Mouse (Mus musculus) heart, embryonic 14.5 days (tissue): ENCODE data around the gene Olfr279. TPM values are rescaled to one million over a fixed set of nuclear protein-coding genes. Genes with fewer than 3 reads are reported as not detected.
"Not testable (repeated sequence)": the region's sequence is repeated elsewhere in the genome, so short reads cannot be mapped to it uniquely, and the experiment has no call there.

ENCODE experiments used
- ATAC-seq: fragments of 200-750 bp; cut with Nextera tagmentation; 2 replicates; pipeline ENCODE4 v1.8.0; 2017; ENCODE audit warnings: low read depth, moderate TSS enrichment; ENCODE audit not compliant: insufficient number of reproducible peaks, insufficient read depth, low FRiP score
- H3K27ac ChIP-seq, 2 experiments: fragments of 200-500 bp in 1 of 2; fragments of 300-500 bp in 1 of 2; sonication (generic) in 1 of 2; replicated peaks in 1 of 2; 2 replicates each; pipeline ENCODE4 v1.5.1; 2012 to 2014; ENCODE audit warnings: low read depth in 2 of 2, low read length in 2 of 2, control low read depth in 1 of 2, mild to moderate bottlenecking in 1 of 2, mixed read lengths in 1 of 2; ENCODE audit not compliant: control insufficient read depth in 1 of 2, insufficient read depth in 1 of 2
- H3K27me3 ChIP-seq: fragments of 300-500 bp; sonication (generic); 2 replicates; pipeline ENCODE4 v1.6.1; 2014; ENCODE audit warnings: mild to moderate bottlenecking, low read length, control low read depth; ENCODE audit not compliant: control insufficient read depth, insufficient read depth
- H3K36me3 ChIP-seq: fragments of 300-500 bp; sonication (generic); 2 replicates; pipeline ENCODE4 v1.6.1; 2014; ENCODE audit warnings: mild to moderate bottlenecking, control low read depth, low read length, mixed read lengths; ENCODE audit not compliant: control insufficient read depth, insufficient read depth
- H3K4me1 ChIP-seq, 2 experiments: fragments of 200-500 bp in 1 of 2; fragments of 300-500 bp in 1 of 2; sonication (generic) in 1 of 2; 2 replicates each; pipeline ENCODE4 v1.6.1; 2012 to 2014; ENCODE audit warnings: low read length in 2 of 2, control low read depth in 1 of 2, mixed read lengths in 1 of 2; ENCODE audit not compliant: control insufficient read depth in 2 of 2, insufficient read depth in 2 of 2
- H3K4me2 ChIP-seq: fragments of 300-500 bp; sonication (generic); 2 replicates; pipeline ENCODE4 v1.6.1; 2014; ENCODE audit warnings: mild to moderate bottlenecking, low read length
- H3K4me3 ChIP-seq, 2 experiments: fragments of 200-500 bp in 1 of 2; fragments of 300-500 bp in 1 of 2; sonication (generic) in 1 of 2; 2 replicates each; pipeline ENCODE4 v1.5.1; 2012 to 2014; ENCODE audit warnings: low read length in 2 of 2, mild to moderate bottlenecking in 2 of 2, control low read depth in 1 of 2, low read depth in 1 of 2, moderate library complexity in 1 of 2; ENCODE audit not compliant: control insufficient read depth in 1 of 2, insufficient read depth in 1 of 2
- H3K9ac ChIP-seq: fragments of 300-500 bp; sonication (generic); 2 replicates; pipeline ENCODE4 v1.6.1; 2014; ENCODE audit warnings: mild to moderate bottlenecking, low read length
- H3K9me3 ChIP-seq: fragments of 300-500 bp; sonication (generic); 2 replicates; pipeline ENCODE4 v1.6.1; 2016; ENCODE audit warnings: low read length, control low read depth; ENCODE audit not compliant: control insufficient read depth
- WGBS: fragments of 180-500 bp; shearing (Covaris S2); extraction: QIAGEN DNeasy Blood & Tissue Kit; methylation state at CpG from one replicate; pipeline ENCODE4 v1.1.7; 2014; 5-methylcytosine and 5-hydroxymethylcytosine counted together
- polyA plus RNA-seq: library from polyadenylated mRNA; unstranded; fragments of >200 nt; fragmentation: Nextera tagmentation; extraction: Ambion mirVana; gene quantifications from 2 replicates; pipeline ENCODE4 v1.2.1, GENCODE M21; 2014

Gene Olfr279
- polyA plus RNA-seq, 1 experiment from 2014 or later, result not detected

DNA sequence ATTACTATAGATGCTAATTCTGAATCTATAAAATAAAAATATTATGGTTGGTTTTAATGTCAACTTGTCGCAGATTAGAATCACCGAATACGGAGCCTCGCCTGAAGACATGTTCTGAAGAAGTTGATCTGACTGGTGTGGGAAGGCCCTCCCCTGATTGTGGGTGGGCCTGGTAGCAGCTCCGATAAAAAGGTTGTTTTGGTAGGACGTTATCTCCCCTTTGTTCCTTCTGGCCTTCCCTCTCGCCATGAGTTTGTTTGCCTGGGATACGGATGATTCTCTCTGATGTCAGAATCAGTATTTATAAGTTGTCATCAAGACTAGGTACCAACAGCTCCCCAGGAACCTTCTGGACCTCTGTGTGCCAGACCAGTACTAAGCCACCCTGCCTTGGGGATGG, 20.0 kb downstream of the Olfr279 start:
- H3K27me3 ChIP-seq, result no peaks in the 10 kb centered on the region
- no peak overlapping the region for H3K27ac ChIP-seq
- ATAC-seq, result no peak
- H3K36me3 ChIP-seq, result no peaks in the 10 kb centered on the region
- WGBS, result 35% methylated on average over 8 of the region's 8 CpGs
- no peaks in the 10 kb centered on the region for H3K9me3 ChIP-seq
- no peak overlapping the region for H3K4me3 ChIP-seq
- H3K9ac ChIP-seq, result no peak overlapping the region
- H3K4me2 ChIP-seq, result no peak overlapping the region
- H3K4me1 ChIP-seq, result peaks cover 12 to 15% of the 10 kb centered on the region in 2 experiments

DNA sequence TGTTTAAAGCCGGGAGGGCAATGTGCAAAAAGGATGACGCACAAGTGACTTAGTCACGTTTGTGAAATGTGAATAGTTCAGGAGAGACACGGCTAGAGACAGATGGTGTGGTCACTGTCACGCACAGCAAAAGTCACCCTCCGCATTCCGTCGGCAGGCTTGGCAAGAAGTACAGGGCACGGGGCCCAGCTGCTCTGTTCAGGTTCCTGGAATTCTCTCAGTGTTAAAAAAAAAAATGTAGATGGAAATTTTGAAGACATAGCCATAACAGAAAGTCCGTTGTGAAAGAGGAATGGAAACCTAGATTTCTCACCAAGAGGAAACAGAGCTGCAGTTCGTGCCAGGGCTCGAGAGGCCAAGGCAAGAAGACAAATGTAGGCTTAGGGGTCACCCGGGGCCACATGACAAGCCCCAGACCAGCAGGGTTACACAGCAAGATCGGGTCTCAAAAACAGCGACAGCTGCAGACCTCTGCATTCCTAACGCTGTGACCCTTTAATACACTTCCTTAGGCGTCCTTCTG, 20.7 kb downstream of the Olfr279 start:
- Histone ChIP-seq H3K9me3 (no peaks in the 10 kb centered on the region), H3K36me3 (peaks cover 2% of the 10 kb centered on the region), H3K4me3 (no peak overlapping the region), H3K27ac (0 out of 4 replicates have a peak overlapping the region, but pooled peaks of 1 of the 2 experiments have one; percentile 6), H3K9ac (no peak overlapping the region), H3K4me2 (peak overlapping the region; percentile 24), H3K27me3 (no peaks in the 10 kb centered on the region), H3K4me1 (peaks cover 12 to 15% of the 10 kb centered on the region in 2 experiments)
- 24% methylated on average over 17 of the region's 17 CpGs for WGBS
- no peak for ATAC-seq

DNA sequence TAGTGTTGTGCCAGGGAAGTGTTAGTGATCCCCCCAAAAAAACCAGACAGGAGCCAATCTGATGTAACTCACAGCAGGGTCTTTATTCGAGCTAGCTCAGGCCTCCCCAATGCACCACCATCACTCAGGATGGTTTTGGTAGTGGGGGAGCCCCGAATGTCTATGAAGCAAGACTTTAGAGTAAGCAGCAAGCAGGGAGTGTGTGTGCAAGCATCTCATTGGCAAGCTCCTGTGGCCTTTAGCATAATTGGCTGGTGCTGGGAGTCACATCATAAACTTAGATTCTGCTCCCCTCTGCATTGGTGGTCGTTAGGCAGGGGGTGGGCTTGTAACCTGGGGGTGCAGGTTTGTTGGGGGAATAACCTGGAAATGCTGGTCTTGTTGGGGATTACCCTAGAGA, 21.5 kb downstream of the Olfr279 start:
- H3K9ac ChIP-seq, H3K4me3 ChIP-seq, ATAC-seq, H3K27me3 ChIP-seq, H3K27ac ChIP-seq, H3K4me2 ChIP-seq, H3K9me3 ChIP-seq: not testable (repeated sequence)
- 65% methylated on average over 3 of the region's 3 CpGs for WGBS
- peaks cover 12 to 15% of the 10 kb centered on the region in 2 experiments for H3K4me1 ChIP-seq
- peaks cover 10% of the 10 kb centered on the region for H3K36me3 ChIP-seq

DNA sequence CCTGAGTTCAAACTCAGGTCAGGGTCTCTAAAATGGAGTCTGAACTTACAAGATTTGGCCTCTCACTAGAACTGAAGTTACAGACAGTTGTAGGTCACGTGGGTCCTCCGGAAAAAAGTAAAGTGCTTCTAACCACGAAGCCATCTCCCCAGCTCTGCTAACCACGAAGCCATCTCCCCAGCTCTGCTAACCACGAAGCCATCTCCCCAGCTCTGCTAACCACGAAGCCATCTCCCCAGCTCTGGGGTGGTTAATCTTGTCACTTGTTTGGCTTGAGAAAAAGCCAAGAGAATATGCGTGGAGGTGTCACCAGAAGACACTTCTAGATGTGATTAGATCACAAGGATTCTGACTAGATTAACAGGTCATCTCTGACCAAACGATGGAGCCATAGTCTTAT, 21.9 kb downstream of the Olfr279 start:
- Histone ChIP-seq H3K4me1 (peaks cover 12 to 15% of the 10 kb centered on the region in 2 experiments), H3K4me3 (no peak overlapping the region), H3K9me3 (no peaks in the 10 kb centered on the region), H3K4me2 (no peak overlapping the region), H3K27me3 (no peaks in the 10 kb centered on the region), H3K36me3 (peaks cover 11% of the 10 kb centered on the region), H3K27ac (no peak overlapping the region), H3K9ac (no peak overlapping the region)
- no peak for ATAC-seq
- whole genome bisulfite sequencing, result 74% methylated on average over 8 of the region's 8 CpGs

DNA sequence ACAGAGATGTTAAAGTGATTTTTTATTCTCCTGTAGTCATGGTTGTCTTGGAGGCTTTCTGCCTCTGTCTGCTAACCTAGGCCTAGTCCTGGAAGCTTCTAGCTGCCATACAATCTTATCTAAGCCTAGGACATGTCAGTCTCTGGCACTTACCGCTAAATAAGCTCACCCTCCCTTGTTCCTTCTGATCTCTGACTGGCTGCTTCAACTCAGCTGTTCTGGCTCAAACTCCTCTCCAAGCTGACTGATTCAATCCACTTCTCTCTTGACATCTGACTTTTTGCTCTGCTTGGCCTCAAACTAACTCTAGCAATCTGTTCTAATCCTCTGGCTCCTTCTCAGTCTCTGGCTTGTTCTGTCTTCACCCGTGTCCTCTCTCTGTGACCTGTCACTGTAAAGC, 22.6 kb downstream of the Olfr279 start:
- H3K27ac ChIP-seq, ATAC-seq, H3K9me3 ChIP-seq, H3K9ac ChIP-seq, H3K27me3 ChIP-seq, H3K4me2 ChIP-seq, H3K4me3 ChIP-seq: not testable (repeated sequence)
- WGBS, result 48% methylated on average over 2 of the region's 2 CpGs
- H3K36me3 ChIP-seq, result peaks cover 17% of the 10 kb centered on the region
- H3K4me1 ChIP-seq, result peaks cover 12 to 15% of the 10 kb centered on the region in 2 experiments

DNA sequence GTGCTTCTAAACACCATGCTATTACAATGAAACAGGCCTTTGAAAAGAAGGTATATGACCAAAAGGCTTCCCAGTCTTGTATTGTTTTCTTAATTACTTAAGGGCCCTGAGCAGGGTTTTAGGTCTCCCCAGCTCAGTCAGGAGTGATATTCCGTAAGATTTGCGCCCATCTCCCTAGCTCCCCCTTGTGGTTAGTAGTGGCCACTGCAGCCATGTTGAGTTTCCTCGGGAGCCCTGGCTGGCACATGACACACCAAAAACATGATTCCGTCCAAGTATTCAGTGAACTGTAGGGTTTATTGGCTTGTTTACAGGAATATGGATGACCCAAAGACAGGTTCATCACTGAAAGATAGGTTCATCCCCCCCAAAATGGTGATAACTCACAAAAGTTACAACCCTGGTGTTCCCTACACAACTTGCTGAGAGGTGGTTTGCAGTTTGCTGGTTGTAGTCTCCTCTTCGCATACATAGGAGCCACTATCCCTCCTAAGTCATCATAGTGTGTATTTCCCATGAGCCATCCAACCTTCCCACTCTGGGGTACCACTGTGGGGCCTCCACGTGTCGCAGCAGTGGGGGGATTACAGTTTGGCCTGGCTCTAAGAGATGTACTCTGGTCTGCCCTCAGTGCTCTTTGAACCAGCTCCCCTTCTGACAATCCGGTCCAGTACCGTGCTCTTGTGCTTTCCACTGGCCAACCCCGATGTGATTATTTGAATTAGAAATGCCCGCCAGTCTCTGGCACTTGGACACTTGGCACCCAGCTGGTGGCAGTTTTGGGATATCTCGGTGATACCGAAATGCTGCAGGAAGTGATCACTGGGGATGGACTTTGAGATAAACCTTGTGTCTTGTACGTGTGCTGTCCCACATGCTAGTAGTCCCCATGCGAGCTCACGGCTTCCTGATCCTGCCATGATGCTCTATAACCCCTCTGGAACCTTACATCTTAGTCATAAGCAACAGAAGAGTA, 25.5 kb downstream of the Olfr279 start:
- ATAC-seq, result no peak
- Histone ChIP-seq H3K27ac (no peak overlapping the region), H3K9ac (no peak overlapping the region), H3K4me2 (no peak overlapping the region), H3K9me3 (no peaks in the 10 kb centered on the region), H3K4me1 (peaks cover 4 to 5% of the 10 kb centered on the region in 2 experiments), H3K4me3 (no peak overlapping the region), H3K36me3 (peaks cover 46% of the 10 kb centered on the region), H3K27me3 (no peaks in the 10 kb centered on the region)
- WGBS, result 68% methylated on average over 16 of the region's 16 CpGs

DNA sequence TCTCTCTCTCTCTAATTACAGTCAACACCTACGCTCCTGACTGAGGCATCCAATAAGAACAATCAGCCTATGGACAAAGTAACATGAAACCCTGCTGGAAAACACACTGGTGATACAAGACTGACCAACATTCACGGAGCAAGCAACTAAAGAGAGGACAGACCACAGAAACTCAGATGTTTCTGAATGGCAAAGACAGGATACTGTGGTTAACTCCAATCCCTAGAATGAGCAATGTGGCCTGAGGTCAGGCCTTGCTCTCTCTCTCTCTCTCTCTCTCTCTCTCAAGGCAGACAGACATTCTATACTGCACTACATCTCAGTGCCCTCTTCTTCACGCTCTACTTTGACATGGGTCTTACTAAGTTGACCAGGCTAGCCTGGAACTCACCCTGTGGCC, 29.0 kb downstream of the Olfr279 start:
- WGBS, result 87% methylated on average over 3 of the region's 3 CpGs
- Histone ChIP-seq H3K9me3 (no peaks in the 10 kb centered on the region), H3K27ac (no peak overlapping the region), H3K27me3 (no peaks in the 10 kb centered on the region), H3K4me3 (no peak overlapping the region), H3K4me2 (no peak overlapping the region), H3K36me3 (peaks cover 81% of the 10 kb centered on the region), H3K9ac (no peak overlapping the region), H3K4me1 (no peaks in the 10 kb centered on the region)
- no peak for ATAC-seq
